In genomic region chr15:99415793-99416192, GRCm38 (mm10) we compare ENCODE assay signal across 9 mouse cellular contexts. TPM values are rescaled to one million over a fixed set of nuclear protein-coding genes. Genes with fewer than 3 reads are reported as not detected.
DNase-seq lines count a peak whose midpoint lies in the region; ATAC-seq lines count a peak whose summit lies in the region.
"Had no signal": no experiment of that assay in that cellular context is flagged by ENCODE, and none has a peak within 500 bp of the region (broad histone marks: within the 10 kb centered on the region; RNA-seq: fewer than 3 reads in every experiment).

No protein-coding gene starts in this region.

- peak; percentile 60 for DNase-seq in cerebellum, adult 11 months
- DNase-seq in left cerebral cortex, postnatal 25 days (ENCODE audit: low spot score in 2 of 2) = peak; percentile 33 to 43
- DNase-seq in left cerebral cortex, postnatal 36 days (ENCODE audit: low spot score in 2 of 2) = no peak
- peak; percentile 57 for DNase-seq in c-Kit-negative CD71-positive TER-119-positive erythroid progenitor cells, embryonic 14.5 days (ENCODE audit: low read depth, low spot score)
- DNase-seq in induced T-regulatory cell, adult 2 months (ENCODE audit: low read depth) = peak; percentile 89
- DNase-seq in forebrain, embryonic 11.5 days (ENCODE audit: low spot score) = no peak

- no peak overlapping the region for H3K9ac ChIP-seq in forebrain, embryonic 11.5 days (ENCODE audit: low read length)
- H3K9ac ChIP-seq: limb, embryonic 15.5 days had no signal

- H3K4me3 ChIP-seq in forebrain, embryonic 11.5 days (ENCODE audit: low read depth, low read length) = no peak overlapping the region
- H3K4me3 ChIP-seq: limb, embryonic 15.5 days had no signal

- peaks cover 4% of the 10 kb centered on the region; the same call in 1 of the 2 replicates for H3K4me1 ChIP-seq in forebrain, embryonic 11.5 days (replicated peaks; ENCODE audit: control insufficient read depth, insufficient read depth, low read length)

- H3K4me2 ChIP-seq in forebrain, embryonic 11.5 days (ENCODE audit: low read depth, low read length, severe bottlenecking) = no peak overlapping the region
- H3K4me2 ChIP-seq: limb, embryonic 15.5 days had no signal

- no peaks in the 10 kb centered on the region for H3K9me3 ChIP-seq in forebrain, embryonic 11.5 days (ENCODE audit: control insufficient read depth, low read length)
- H3K9me3 ChIP-seq: limb, embryonic 15.5 days had no signal

- no peaks in the 10 kb centered on the region for H3K36me3 ChIP-seq in forebrain, embryonic 11.5 days (ENCODE audit: control insufficient read depth, insufficient read depth, low read length)
- H3K36me3 ChIP-seq: limb, embryonic 15.5 days had no signal

- ATAC-seq in cerebellum, adult (ENCODE audit: insufficient number of reproducible peaks, low FRiP score, low TSS enrichment) = no peak
- peak; percentile 30; the same call in 1 of the 2 replicates for ATAC-seq in megakaryocyte progenitor cell, adult 5-6 weeks (replicated peaks; ENCODE audit: poor library complexity)
- ATAC-seq in forebrain, embryonic 11.5 days (replicated peaks; ENCODE audit: low FRiP score) = no peak

- 18% methylated on average over 2 of the region's 2 CpGs for WGBS in forebrain, embryonic 11.5 days

- no peak overlapping the region for H3K27ac ChIP-seq in forebrain, embryonic 11.5 days (ENCODE audit: low read depth, low read length)
- H3K27ac ChIP-seq: limb, embryonic 15.5 days had no signal

- intact Hi-C loops in left cerebral cortex, postnatal 25 days (cut with DNase I) = loop anchor here (1.0 to 10.0 kb wide), 3 partner anchors 54 to 489 kb away; partner anchors contain the start of gene Asic1
- intact Hi-C loops in left cerebral cortex, postnatal 36 days (cut with DNase I) = loop anchor here (1.0 to 2.0 kb wide), 2 partner anchors 56 to 99 kb away; no protein-coding TSS in a partner anchor

- H3K27me3 ChIP-seq in forebrain, embryonic 11.5 days (ENCODE audit: control insufficient read depth, insufficient read depth, low read length) = no peaks in the 10 kb centered on the region
- H3K27me3 ChIP-seq: limb, embryonic 15.5 days had no signal

RNA-seq across cellular contexts. Expression of gene Tmbim6, which starts 23.1 kb away (rescaled TPM):
- total RNA-seq in left cerebral cortex, postnatal 25 days (2021) = 100 to 1,000 TPM; 331 to 338 TPM
- 100 to 1,000 TPM; 319 to 339 TPM for total RNA-seq in left cerebral cortex, postnatal 36 days (2021)
- 381 and 438 TPM in 2 replicates for total RNA-seq in megakaryocyte progenitor cell, adult 5-6 weeks (2015)
- 164 and 187 TPM in 2 replicates for total RNA-seq in megakaryocyte progenitor cell, adult 5-6 weeks (2017)
- 229 and 267 TPM in 2 replicates for polyA plus RNA-seq in forebrain, embryonic 11.5 days (2014; fragmentation: Nextera tagmentation; extraction: Ambion mirVana)

RNA-seq across cellular contexts. Expression of gene Nckap5l, which starts 41.8 kb away (rescaled TPM):
- 10 to 100 TPM; 16.8 to 22.3 TPM for total RNA-seq in left cerebral cortex, postnatal 25 days (2021)
- total RNA-seq in left cerebral cortex, postnatal 36 days (2021) = 10 to 100 TPM; 19.4 to 21.4 TPM
- 4.0 and 9.7 TPM in 2 replicates for total RNA-seq in megakaryocyte progenitor cell, adult 5-6 weeks (2015)
- 0.17 and 2.2 TPM in 2 replicates for total RNA-seq in megakaryocyte progenitor cell, adult 5-6 weeks (2017)
- polyA plus RNA-seq in forebrain, embryonic 11.5 days (2014; fragmentation: Nextera tagmentation; extraction: Ambion mirVana) = 12.0 and 12.2 TPM in 2 replicates

RNA-seq across cellular contexts. Expression of gene Fmnl3, which starts 45.5 kb away (rescaled TPM):
- total RNA-seq in left cerebral cortex, postnatal 25 days (2021) = 10 to 100 TPM in 1 of 2 experiments, 1 to 10 TPM in 1; 9.5 to 10.7 TPM
- 10 to 100 TPM; 10.6 to 10.8 TPM for total RNA-seq in left cerebral cortex, postnatal 36 days (2021)
- total RNA-seq in megakaryocyte progenitor cell, adult 5-6 weeks (2015) = 11.4 and 11.5 TPM in 2 replicates
- total RNA-seq in megakaryocyte progenitor cell, adult 5-6 weeks (2017) = 17.2 and 21.2 TPM in 2 replicates
- 14.3 and 17.0 TPM in 2 replicates for polyA plus RNA-seq in forebrain, embryonic 11.5 days (2014; fragmentation: Nextera tagmentation; extraction: Ambion mirVana)

RNA-seq across cellular contexts. Expression of gene Bcdin3d, which starts 58.7 kb away (rescaled TPM):
- 1 to 10 TPM; 4.6 to 4.9 TPM for total RNA-seq in left cerebral cortex, postnatal 25 days (2021)
- 1 to 10 TPM; 3.9 to 6.6 TPM for total RNA-seq in left cerebral cortex, postnatal 36 days (2021)
- 3.9 and 5.6 TPM in 2 replicates for total RNA-seq in megakaryocyte progenitor cell, adult 5-6 weeks (2015)
- 3.7 and 6.2 TPM in 2 replicates for total RNA-seq in megakaryocyte progenitor cell, adult 5-6 weeks (2017)
- polyA plus RNA-seq in forebrain, embryonic 11.5 days (2014; fragmentation: Nextera tagmentation; extraction: Ambion mirVana) = 20.0 and 21.5 TPM in 2 replicates

Comparison
In these comparisons a context has a peak if more than half of its experiments do, and no peak if none do; other contexts are left out.
1. DNase-seq: peak in cerebellum, adult 11 months (single experiment), left cerebral cortex, postnatal 25 days (2 of 2), c-Kit-negative CD71-positive TER-119-positive erythroid progenitor cells, embryonic 14.5 days (single experiment) and induced T-regulatory cell, adult 2 months (single experiment); none in left cerebral cortex, postnatal 36 days (0 of 2) and forebrain, embryonic 11.5 days (single experiment).